25 mouse cellular contexts compared by ENCODE assay signal in the genomic region with DNA sequence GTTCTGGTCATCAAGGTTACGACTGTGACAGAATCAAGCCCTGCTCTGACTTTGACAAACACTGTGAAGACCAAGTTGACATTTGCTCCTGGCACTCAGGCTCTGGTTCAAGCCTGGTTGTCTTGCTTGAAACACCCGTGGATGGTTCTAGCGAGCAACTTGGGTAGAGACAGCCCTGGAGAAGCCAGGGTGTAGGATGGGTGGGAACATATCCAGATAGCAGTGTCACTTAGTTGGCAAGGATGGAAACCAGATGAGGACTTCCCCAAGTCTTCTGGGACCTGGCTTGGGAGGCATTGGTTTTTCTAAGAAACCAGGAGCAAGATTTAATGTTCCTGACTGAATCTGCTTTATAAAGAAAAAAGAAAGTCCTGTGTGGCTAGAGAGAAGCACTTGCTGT. TPM values are rescaled to one million over a fixed set of nuclear protein-coding genes. Genes with fewer than 3 reads are reported as not detected.
DNase-seq lines count a peak whose midpoint lies in the region; ATAC-seq and TF ChIP-seq lines count a peak whose summit lies in the region.
"Had no signal": no experiment of that assay in that cellular context is flagged by ENCODE, and none has a peak within 500 bp of the region (broad histone marks: within the 10 kb centered on the region; RNA-seq: fewer than 3 reads in every experiment).

No protein-coding gene starts in this region.

- H3K9me3 ChIP-seq in forebrain, embryonic 11.5 days (ENCODE audit: control insufficient read depth, low read length), result no peaks in the 10 kb centered on the region
- H3K9me3 ChIP-seq in forebrain, embryonic 14.5 days (replicated peaks; ENCODE audit: control insufficient read depth, low read length), result no peaks in the 10 kb centered on the region
- H3K9me3 ChIP-seq: embryonic facial prominence, embryonic 10.5 days; embryonic facial prominence, embryonic 12.5 days; forebrain, embryonic 12.5 days; forebrain, embryonic 15.5 days; G1E had no signal

- TF ChIP-seq CTCF in testis, adult 2 months (IDR thresholded peaks at IDR 0.05; ENCODE audit: control insufficient read depth, insufficient read depth, insufficient replicate concordance, low read depth, low read length), result no peak
- TF ChIP-seq CTCF in thymus, adult 2 months (IDR thresholded peaks at IDR 0.05; ENCODE audit: borderline replicate concordance, control insufficient read depth, extremely low read depth, insufficient read depth, low read length, poor library complexity), result no peak

- no peaks in the 10 kb centered on the region for H3K4me1 ChIP-seq in forebrain, embryonic 11.5 days (replicated peaks; ENCODE audit: control insufficient read depth, insufficient read depth, low read length)
- no peaks in the 10 kb centered on the region for H3K4me1 ChIP-seq in forebrain, embryonic 14.5 days (ENCODE audit: control insufficient read depth, insufficient read depth, low read length)
- no peaks in the 10 kb centered on the region; the same call in 1 of the 2 replicates for H3K4me1 ChIP-seq in testis, adult 2 months (ENCODE audit: control insufficient read depth, insufficient read depth, low read length)
- no peaks in the 10 kb centered on the region for H3K4me1 ChIP-seq in thymus, adult 2 months (replicated peaks; ENCODE audit: control insufficient read depth, insufficient read depth, low read length)
- H3K4me1 ChIP-seq: embryonic facial prominence, embryonic 12.5 days; forebrain, embryonic 15.5 days had no signal

- no peak overlapping the region for H3K9ac ChIP-seq in forebrain, embryonic 11.5 days (ENCODE audit: low read length)
- H3K9ac ChIP-seq in forebrain, embryonic 14.5 days (ENCODE audit: low read length), result no peak overlapping the region
- H3K9ac ChIP-seq: embryonic facial prominence, embryonic 12.5 days; forebrain, embryonic 12.5 days; forebrain, embryonic 15.5 days; forebrain, postnatal 0 days had no signal

- no peak for ATAC-seq in forebrain, embryonic 11.5 days (replicated peaks; ENCODE audit: low FRiP score)
- no peak for ATAC-seq in forebrain, embryonic 14.5 days
- ATAC-seq: activated CD4-positive, CD25-positive, alpha-beta regulatory T cell, adult 4 months; CD4-positive, CD25-positive, alpha-beta regulatory T cell, adult 4 months; forebrain, embryonic 15.5 days; forebrain, postnatal 0 days; Patski had no signal

- peaks cover 16% of the 10 kb centered on the region for H3K27me3 ChIP-seq in forebrain, embryonic 11.5 days (ENCODE audit: control insufficient read depth, insufficient read depth, low read length)
- peaks cover 15% of the 10 kb centered on the region; the same call in 1 of the 2 replicates for H3K27me3 ChIP-seq in forebrain, embryonic 14.5 days (replicated peaks; ENCODE audit: control insufficient read depth, insufficient read depth, low read length)
- H3K27me3 ChIP-seq in testis, adult 2 months (ENCODE audit: control insufficient read depth, insufficient read depth, low read length), result no peaks in the 10 kb centered on the region; the same call in 1 of the 2 replicates
- H3K27me3 ChIP-seq in thymus, adult 2 months (ENCODE audit: control insufficient read depth, insufficient read depth, low read length), result no peaks in the 10 kb centered on the region; the same call in 1 of the 2 replicates
- H3K27me3 ChIP-seq: CH12.LX, Patski had no signal

- H3K4me3 ChIP-seq in forebrain, embryonic 11.5 days (ENCODE audit: low read depth, low read length), result no peak overlapping the region
- no peak overlapping the region for H3K4me3 ChIP-seq in forebrain, embryonic 14.5 days (ENCODE audit: low read depth, low read length)
- peak overlapping the region; percentile 62 for H3K4me3 ChIP-seq in testis, adult 2 months (ENCODE audit: control insufficient read depth, low read depth, low read length)
- no peak overlapping the region for H3K4me3 ChIP-seq in thymus, adult 2 months (ENCODE audit: control insufficient read depth, insufficient read depth, low read length)
- H3K4me3 ChIP-seq: embryonic facial prominence, embryonic 10.5 days; embryonic facial prominence, embryonic 12.5 days; forebrain, embryonic 12.5 days; forebrain, embryonic 15.5 days had no signal

- no peak for TF ChIP-seq POLR2A in testis, adult 2 months (IDR thresholded peaks at IDR 0.05; ENCODE audit: control insufficient read depth, low read depth, low read length)
- no peak for TF ChIP-seq POLR2A in thymus, adult 2 months (IDR thresholded peaks at IDR 0.05; ENCODE audit: control insufficient read depth, extremely low read depth, insufficient read depth, low read length, poor library complexity)

- DNase-seq in forebrain, embryonic 11.5 days (ENCODE audit: low spot score), result peak; percentile 11
- no peak for DNase-seq in forebrain, embryonic 14.5 days (ENCODE audit: low spot score)
- DNase-seq in testis, postnatal 14 days (ENCODE audit: low spot score), result no peak
- DNase-seq in thymus, adult 2 months, result no peak
- DNase-seq: adrenal gland, adult 2 months; adrenal gland, postnatal 10 days; adrenal gland, postnatal 25 days; B cell, adult 2 months; cerebellum, adult 11-12 months; cerebellum, adult 2 months; cerebellum, adult 9-10 months; cerebellum, postnatal 10 days; cerebellum, postnatal 25 days; forebrain, postnatal 0 days had no signal

- H3K36me3 ChIP-seq in forebrain, embryonic 11.5 days (ENCODE audit: control insufficient read depth, insufficient read depth, low read length), result peaks cover 3% of the 10 kb centered on the region; the same call in 1 of the 2 replicates
- peaks cover 46% of the 10 kb centered on the region for H3K36me3 ChIP-seq in forebrain, embryonic 14.5 days (ENCODE audit: control insufficient read depth, insufficient read depth, low read length)
- H3K36me3 ChIP-seq in testis, adult 2 months (ENCODE audit: control insufficient read depth, insufficient read depth, low read length), result peaks cover 2% of the 10 kb centered on the region; the same call in 1 of the 2 replicates
- peaks cover 10% of the 10 kb centered on the region; the same call in 1 of the 2 replicates for H3K36me3 ChIP-seq in thymus, adult 2 months (ENCODE audit: control insufficient read depth, insufficient read depth, low read length)

- no peak overlapping the region for H3K4me2 ChIP-seq in forebrain, embryonic 11.5 days (ENCODE audit: low read depth, low read length, severe bottlenecking)
- no peak overlapping the region for H3K4me2 ChIP-seq in forebrain, embryonic 14.5 days (ENCODE audit: low read length)
- H3K4me2 ChIP-seq: embryonic facial prominence, embryonic 12.5 days; forebrain, embryonic 12.5 days; forebrain, embryonic 15.5 days had no signal

- no peak overlapping the region for H3K27ac ChIP-seq in forebrain, embryonic 11.5 days (ENCODE audit: low read depth, low read length)
- H3K27ac ChIP-seq in forebrain, embryonic 14.5 days (ENCODE audit: low read depth, low read length), result no peak overlapping the region
- no peak overlapping the region for H3K27ac ChIP-seq in testis, adult 2 months (ENCODE audit: control insufficient read depth, insufficient read depth, low read depth, low read length)
- H3K27ac ChIP-seq in thymus, adult 2 months (ENCODE audit: control insufficient read depth, insufficient read depth, low read length), result no peak overlapping the region
- H3K27ac ChIP-seq: embryonic facial prominence, embryonic 10.5 days; embryonic facial prominence, embryonic 12.5 days; forebrain, embryonic 12.5 days; forebrain, embryonic 15.5 days had no signal

- 89% methylated on average over 3 of the region's 3 CpGs for WGBS in forebrain, embryonic 11.5 days
- 94% methylated on average over 3 of the region's 3 CpGs for WGBS in forebrain, embryonic 14.5 days
- WGBS in thymus, adult 2 months, result 96% methylated on average over 3 of the region's 3 CpGs

RNA-seq across cellular contexts. Expression of a gene that starts 4.8 kb away (rescaled TPM):
- polyA plus RNA-seq in forebrain, embryonic 11.5 days (2014; fragmentation: Nextera tagmentation; extraction: Ambion mirVana), result not detected in 2 replicates
- not detected in 2 replicates for polyA plus RNA-seq in forebrain, embryonic 14.5 days (2014; fragmentation: Nextera tagmentation; extraction: Ambion mirVana)
- polyA plus RNA-seq in testis, adult 2 months (2012; rRNA removed), result 0.40 and 0.67 TPM in 2 replicates
- polyA plus RNA-seq in thymus, adult 2 months (2012; rRNA removed), result 2.2 and 5.9 TPM in 2 replicates
- polyA plus RNA-seq: activated CD4-positive, CD25-positive, alpha-beta regulatory T cell, adult 4 months; CD4-positive, CD25-positive, alpha-beta regulatory T cell, adult 4 months; forebrain, embryonic 12.5 days; forebrain, embryonic 15.5 days; forebrain, postnatal 0 days; G1E; Patski had no signal

RNA-seq across cellular contexts. Expression of a gene that starts 11.0 kb away (rescaled TPM):
- polyA plus RNA-seq in forebrain, embryonic 11.5 days (2014; fragmentation: Nextera tagmentation; extraction: Ambion mirVana), result 82.6 and 100 TPM in 2 replicates
- polyA plus RNA-seq in forebrain, embryonic 14.5 days (2014; fragmentation: Nextera tagmentation; extraction: Ambion mirVana), result 108 and 109 TPM in 2 replicates
- polyA plus RNA-seq in testis, adult 2 months (2012; rRNA removed), result 52.2 and 62.5 TPM in 2 replicates
- 43.8 and 57.1 TPM in 2 replicates for polyA plus RNA-seq in thymus, adult 2 months (2012; rRNA removed)

RNA-seq across cellular contexts. Expression of a gene that starts 48.2 kb away (rescaled TPM):
- polyA plus RNA-seq in forebrain, embryonic 11.5 days (2014; fragmentation: Nextera tagmentation; extraction: Ambion mirVana), result not detected in 2 replicates
- 0.14 and 0.17 TPM in 2 replicates for polyA plus RNA-seq in forebrain, embryonic 14.5 days (2014; fragmentation: Nextera tagmentation; extraction: Ambion mirVana)
- polyA plus RNA-seq in testis, adult 2 months (2012; rRNA removed), result 0.04 TPM in 1 of 2 replicates, not detected in the other
- polyA plus RNA-seq in thymus, adult 2 months (2012; rRNA removed), result 0.06 and 0.12 TPM in 2 replicates
- polyA plus RNA-seq: activated CD4-positive, CD25-positive, alpha-beta regulatory T cell, adult 4 months; adrenal gland, adult 2 months; embryonic facial prominence, embryonic 14.5 days; forebrain, embryonic 12.5 days; G1E; Patski had no signal

RNA-seq across cellular contexts. Expression of a gene that starts 50.7 kb away (rescaled TPM):
- polyA plus RNA-seq in forebrain, embryonic 11.5 days (2014; fragmentation: Nextera tagmentation; extraction: Ambion mirVana), result 140 and 143 TPM in 2 replicates
- 42.9 and 48.3 TPM in 2 replicates for polyA plus RNA-seq in forebrain, embryonic 14.5 days (2014; fragmentation: Nextera tagmentation; extraction: Ambion mirVana)
- 313 and 361 TPM in 2 replicates for polyA plus RNA-seq in testis, adult 2 months (2012; rRNA removed)
- 8.1 and 8.4 TPM in 2 replicates for polyA plus RNA-seq in thymus, adult 2 months (2012; rRNA removed)

RNA-seq across cellular contexts. Expression of a gene that starts 50.7 kb away (rescaled TPM):
- polyA plus RNA-seq in forebrain, embryonic 11.5 days (2014; fragmentation: Nextera tagmentation; extraction: Ambion mirVana), result 17.3 and 20.8 TPM in 2 replicates
- polyA plus RNA-seq in forebrain, embryonic 14.5 days (2014; fragmentation: Nextera tagmentation; extraction: Ambion mirVana), result 15.9 and 19.6 TPM in 2 replicates
- polyA plus RNA-seq in testis, adult 2 months (2012; rRNA removed), result 23.5 and 24.5 TPM in 2 replicates
- polyA plus RNA-seq in thymus, adult 2 months (2012; rRNA removed), result 35.2 and 38.9 TPM in 2 replicates
